Comparison of ENCODE assay signal across 22 mouse cellular contexts in genomic region chr1:154771111-154771510, GRCm38 (mm10).
DNase-seq lines count a peak whose midpoint lies in the region; TF ChIP-seq lines count a peak whose summit lies in the region.
"Had no signal": no experiment of that assay in that cellular context is flagged by ENCODE, and none has a peak within 500 bp of the region (broad histone marks: within the 10 kb centered on the region; RNA-seq: fewer than 3 reads in every experiment).

No protein-coding gene starts in this region.

- H3K4me1 ChIP-seq in cerebellum, adult 2 months (ENCODE audit: control insufficient read depth, insufficient read depth, low read length): peaks cover 13% of the 10 kb centered on the region
- H3K4me1 ChIP-seq: hindbrain, embryonic 13.5 days; intestine, embryonic 15.5 days had no signal

- H3K27ac ChIP-seq in cerebellum, adult 2 months (ENCODE audit: insufficient read depth, low read length): no peak overlapping the region
- H3K27ac ChIP-seq: embryonic facial prominence, embryonic 10.5 days; embryonic facial prominence, embryonic 13.5 days; forebrain, embryonic 13.5 days; gastrocnemius, adult 2 months; hindbrain, embryonic 10.5 days; hindbrain, embryonic 13.5 days; intestine, embryonic 15.5 days had no signal

- no peaks in the 10 kb centered on the region for H3K27me3 ChIP-seq in cerebellum, adult 2 months (ENCODE audit: control insufficient read depth, insufficient read depth, low read length)
- H3K27me3 ChIP-seq: embryonic facial prominence, embryonic 13.5 days; forebrain, embryonic 13.5 days; hindbrain, embryonic 13.5 days; intestine, embryonic 15.5 days had no signal

- TF ChIP-seq CTCF in cerebellum, adult 2 months (IDR thresholded peaks at IDR 0.05; ENCODE audit: borderline replicate concordance, insufficient read depth, low read depth, low read length): no peak

- TF ChIP-seq POLR2A in cerebellum, adult 2 months (IDR thresholded peaks at IDR 0.05; ENCODE audit: borderline replicate concordance, insufficient read depth, low read length): no peak

- DNase-seq in cerebellum, adult 2 months: peak; percentile 47 to 70
- no peak for DNase-seq in cerebellum, adult 11 months
- peak; percentile 73 for DNase-seq in brain, adult 2 months (ENCODE audit: low read depth, low spot score)
- DNase-seq in cerebellum, adult 9-10 months: peak; percentile 45
- DNase-seq in cerebellum, postnatal 14 days: peak; percentile 37 to 51
- no peak for DNase-seq in gastrocnemius, postnatal 4 days (ENCODE audit: low spot score in 2 of 2)
- no peak for DNase-seq in ovary, postnatal 14 days (ENCODE audit: low spot score)
- no peak for DNase-seq in kidney, adult 8-10 months
- DNase-seq: adrenal gland, adult 2 months; adrenal gland, postnatal 14 days; forebrain, postnatal 0 days; gastrocnemius, adult 2 months; gastrocnemius, postnatal 25 days; kidney, adult 11 months; kidney, adult 9 months had no signal

- no peak overlapping the region for H3K4me3 ChIP-seq in cerebellum, adult 2 months (replicated peaks; ENCODE audit: insufficient read depth, low read depth, low read length)
- H3K4me3 ChIP-seq: embryonic facial prominence, embryonic 10.5 days; embryonic facial prominence, embryonic 13.5 days; erythroblast, embryonic 14.5 days; forebrain, embryonic 13.5 days; gastrocnemius, adult 2 months; hindbrain, embryonic 10.5 days; hindbrain, embryonic 13.5 days; intestine, embryonic 15.5 days had no signal

Comparison
In these comparisons a context has a peak if more than half of its experiments do, and no peak if none do; other contexts are left out.
1. DNase-seq: peak in cerebellum, adult 2 months (2 of 2), brain, adult 2 months (single experiment), cerebellum, adult 9-10 months (single experiment) and cerebellum, postnatal 14 days (2 of 2); none in cerebellum, adult 11 months (single experiment), gastrocnemius, postnatal 4 days (0 of 2), ovary, postnatal 14 days (single experiment) and kidney, adult 8-10 months (0 of 2).